Mouse (Mus musculus) forebrain, embryonic 11.5 days (tissue): Measurements from ENCODE around the gene Ugt2a3. TPM values are rescaled to one million over a fixed set of nuclear protein-coding genes. Genes with fewer than 3 reads are reported as not detected.
A peak's percentile ranks its signal among the peaks of the same experiment; 100 is the strongest.
"Not testable (repeated sequence)": the region's sequence is repeated elsewhere in the genome, so short reads cannot be mapped to it uniquely, and the experiment has no call there.

Experiments used
- ATAC-seq: fragments of 200-750 bp; cut with Nextera tagmentation; replicated peaks from 2 replicates; pipeline ENCODE4 v1.8.0; 2017; ENCODE audit warnings: moderate TSS enrichment; ENCODE audit not compliant: low FRiP score
- DNase-seq: peaks from one replicate; pipeline ENCODE4 v3.0.0-alpha.2; 2017; ENCODE audit warnings: low spot score
- H3K27ac ChIP-seq: fragments of 300-500 bp; sonication (generic); 2 replicates; pipeline ENCODE4 v1.5.1; 2014; ENCODE audit warnings: low read depth, low read length
- H3K27me3 ChIP-seq: fragments of 300-500 bp; sonication (generic); 2 replicates; pipeline ENCODE4 v1.6.1; 2014; ENCODE audit warnings: mild to moderate bottlenecking, low read length, mixed read lengths; ENCODE audit not compliant: control insufficient read depth, insufficient read depth
- H3K36me3 ChIP-seq: fragments of 300-500 bp; sonication (generic); 2 replicates; pipeline ENCODE4 v1.6.1; 2014; ENCODE audit warnings: mild to moderate bottlenecking, low read length, moderate library complexity, mixed read lengths; ENCODE audit not compliant: control insufficient read depth, insufficient read depth
- H3K4me1 ChIP-seq: fragments of 300-500 bp; sonication (generic); replicated peaks from 2 replicates; pipeline ENCODE4 v1.6.1; 2014; ENCODE audit warnings: low read length, mixed read lengths; ENCODE audit not compliant: control insufficient read depth, insufficient read depth
- H3K4me2 ChIP-seq: fragments of 300-500 bp; sonication (generic); 2 replicates; pipeline ENCODE4 v1.6.1; 2014; ENCODE audit warnings: low read depth, mild to moderate bottlenecking, low read length, moderate library complexity, mixed read lengths; ENCODE audit not compliant: severe bottlenecking
- H3K4me3 ChIP-seq: fragments of 300-500 bp; sonication (generic); 2 replicates; pipeline ENCODE4 v1.5.1; 2014; ENCODE audit warnings: low read depth, low read length
- H3K9ac ChIP-seq: fragments of 300-500 bp; sonication (generic); 2 replicates; pipeline ENCODE4 v1.6.1; 2014; ENCODE audit warnings: low read length
- H3K9me3 ChIP-seq: fragments of 300-500 bp; sonication (generic); 2 replicates; pipeline ENCODE4 v1.6.1; 2016; ENCODE audit warnings: low read length, mixed read lengths; ENCODE audit not compliant: control insufficient read depth
- WGBS: fragments of 180-500 bp; shearing (Covaris S2); extraction: QIAGEN DNeasy Blood & Tissue Kit; methylation state at CpG from one replicate; pipeline ENCODE4 v1.1.7; 2014; 5-methylcytosine and 5-hydroxymethylcytosine counted together
- polyA plus RNA-seq: library from polyadenylated mRNA; unstranded; fragments of >200 nt; fragmentation: Nextera tagmentation; extraction: Ambion mirVana; gene quantifications from 2 replicates; pipeline ENCODE4 v1.2.1, GENCODE M21; 2014

Gene Ugt2a3
- not detected in 2 replicates for polyA plus RNA-seq

- Histone ChIP-seq H3K36me3 (no peaks in the 10 kb centered on the region), H3K27ac (no peak within 1 kb of the TSS), H3K9ac (no peak within 1 kb of the TSS), H3K9me3 (no peaks in the 10 kb centered on the region), H3K4me2 (no peak within 1 kb of the TSS), H3K4me3 (no peak within 1 kb of the TSS), H3K4me1 (no peaks in the 10 kb centered on the region), H3K27me3 (no peaks in the 10 kb centered on the region)
- no peak for DNase-seq
- ATAC-seq, result no peak
- 82% methylated on average over 11 of the region's 11 CpGs for WGBS
Measured at GRCm38 (mm10) chr5:87336961-87337697, at the start of gene Ugt2a3. Gene Ugt2a3 (minus strand): TSS chr5:87337195.

GRCm38 (mm10) chr5:87380234-87380633 is 43.2 kb upstream of the Ugt2a3 start:
- no peaks in the 10 kb centered on the region for H3K9me3 ChIP-seq
- DNase-seq (no peak), ATAC-seq (no peak)
- H3K4me2 ChIP-seq, result no peak overlapping the region
- H3K36me3 ChIP-seq, result no peaks in the 10 kb centered on the region
- no peak overlapping the region for H3K4me3 ChIP-seq
- H3K27me3 ChIP-seq, result no peaks in the 10 kb centered on the region
- no peaks in the 10 kb centered on the region for H3K4me1 ChIP-seq
- 79% methylated on average over 2 of the region's 2 CpGs for WGBS
- H3K27ac ChIP-seq, result no peak overlapping the region
- H3K9ac ChIP-seq, result no peak overlapping the region

DNA sequence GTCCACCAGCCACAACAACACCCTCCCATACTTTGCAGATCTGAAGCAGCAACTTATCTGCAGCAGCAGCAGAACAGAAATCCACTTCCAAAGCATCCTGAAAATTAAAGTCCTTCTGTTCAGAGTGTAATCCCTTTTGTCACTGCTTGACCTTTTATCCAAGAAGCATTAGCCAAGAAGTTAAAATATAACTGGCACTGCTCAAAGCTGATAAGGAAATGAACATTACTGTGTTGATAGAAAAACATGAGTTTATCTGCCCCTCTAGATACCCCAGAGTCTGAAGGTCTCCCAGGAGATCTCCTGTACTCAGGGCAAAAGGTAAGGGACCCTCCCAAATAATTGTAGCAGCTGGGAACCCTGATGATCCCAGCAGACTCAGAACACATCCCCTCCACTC is 42.8 kb upstream of the Ugt2a3 start:
- no peaks in the 10 kb centered on the region for H3K36me3 ChIP-seq
- no peak for ATAC-seq
- H3K27ac ChIP-seq, result no peak overlapping the region
- no peak overlapping the region for H3K9ac ChIP-seq
- DNase-seq, result no peak
- no peak overlapping the region for H3K4me2 ChIP-seq
- H3K4me3 ChIP-seq, result no peak overlapping the region
- H3K4me1 ChIP-seq, result no peaks in the 10 kb centered on the region
- no peaks in the 10 kb centered on the region for H3K9me3 ChIP-seq
- no peaks in the 10 kb centered on the region for H3K27me3 ChIP-seq

GRCm38 (mm10) chr5:87375874-87376383 is 38.9 kb upstream of the Ugt2a3 start:
- Histone ChIP-seq H3K4me2 (no peak overlapping the region), H3K9me3 (no peaks in the 10 kb centered on the region), H3K36me3 (no peaks in the 10 kb centered on the region), H3K9ac (no peak overlapping the region), H3K27ac (no peak overlapping the region), H3K4me1 (no peaks in the 10 kb centered on the region), H3K27me3 (no peaks in the 10 kb centered on the region), H3K4me3 (no peak overlapping the region)
- ATAC-seq (no peak), DNase-seq (no peak)
- WGBS, result 88% methylated on average over 3 of the region's 3 CpGs

GRCm38 (mm10) chr5:87373502-87373863 is 36.5 kb upstream of the Ugt2a3 start:
- H3K27ac ChIP-seq, result no peak overlapping the region
- no peak for ATAC-seq
- WGBS, result 89% methylated on average over 1 of the region's 1 CpGs
- no peaks in the 10 kb centered on the region for H3K27me3 ChIP-seq
- no peaks in the 10 kb centered on the region for H3K36me3 ChIP-seq
- no peaks in the 10 kb centered on the region for H3K9me3 ChIP-seq
- no peak for DNase-seq
- no peaks in the 10 kb centered on the region for H3K4me1 ChIP-seq
- H3K4me2 ChIP-seq, result no peak overlapping the region
- no peak overlapping the region for H3K9ac ChIP-seq
- H3K4me3 ChIP-seq, result no peak overlapping the region

DNA sequence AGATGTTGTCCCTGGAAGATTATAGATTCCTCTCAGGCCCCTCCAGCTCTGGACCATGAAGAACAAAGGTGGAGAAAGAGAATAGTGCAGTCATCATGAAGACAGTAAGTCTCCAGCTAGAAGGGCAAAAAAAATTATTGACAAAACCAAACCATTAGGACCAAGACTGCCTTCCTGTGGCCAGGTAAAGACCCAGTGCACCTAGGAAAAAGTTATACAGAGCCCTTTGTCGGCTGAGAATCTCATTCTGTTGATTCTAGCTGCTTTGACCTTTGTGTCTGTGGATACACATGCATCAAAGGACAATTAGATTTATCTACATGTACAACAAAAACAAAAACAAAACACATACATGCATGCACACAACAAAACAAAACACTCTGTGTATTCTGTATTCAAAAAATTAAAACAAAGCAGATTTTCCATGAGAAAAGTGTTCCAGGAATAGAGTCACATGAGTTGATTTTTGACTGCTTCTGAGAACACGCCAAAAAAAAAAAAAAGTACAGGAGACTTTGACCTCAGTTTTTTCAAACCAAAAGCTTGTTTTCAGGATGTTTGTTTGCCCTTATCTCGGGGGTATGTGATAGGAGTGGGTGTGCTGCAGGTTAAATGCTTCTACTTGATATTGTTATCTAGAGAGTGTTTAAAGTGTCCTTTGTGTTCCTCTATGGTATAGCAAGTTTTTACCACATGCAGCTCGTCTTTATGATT is 36.0 kb upstream of the Ugt2a3 start:
- H3K36me3 ChIP-seq, H3K4me1 ChIP-seq, H3K4me3 ChIP-seq, H3K27ac ChIP-seq, H3K9ac ChIP-seq, H3K9me3 ChIP-seq, ATAC-seq, H3K4me2 ChIP-seq, DNase-seq, H3K27me3 ChIP-seq: not testable (repeated sequence)
- 73% methylated on average over 4 of the region's 4 CpGs for WGBS

GRCm38 (mm10) chr5:87350350-87350749 is 13.4 kb upstream of the Ugt2a3 start:
- H3K36me3 ChIP-seq, result no peaks in the 10 kb centered on the region
- DNase-seq (no peak), ATAC-seq (0 out of 2 replicates have a peak, but pooled peaks have one; percentile 24)
- no peak overlapping the region for H3K27ac ChIP-seq
- 32% methylated on average over 1 of the region's 1 CpGs for WGBS
- H3K4me2 ChIP-seq, result no peak overlapping the region
- H3K27me3 ChIP-seq, result no peaks in the 10 kb centered on the region
- H3K9me3 ChIP-seq, result no peaks in the 10 kb centered on the region
- no peaks in the 10 kb centered on the region for H3K4me1 ChIP-seq
- H3K9ac ChIP-seq, result no peak overlapping the region
- no peak overlapping the region for H3K4me3 ChIP-seq

DNA sequence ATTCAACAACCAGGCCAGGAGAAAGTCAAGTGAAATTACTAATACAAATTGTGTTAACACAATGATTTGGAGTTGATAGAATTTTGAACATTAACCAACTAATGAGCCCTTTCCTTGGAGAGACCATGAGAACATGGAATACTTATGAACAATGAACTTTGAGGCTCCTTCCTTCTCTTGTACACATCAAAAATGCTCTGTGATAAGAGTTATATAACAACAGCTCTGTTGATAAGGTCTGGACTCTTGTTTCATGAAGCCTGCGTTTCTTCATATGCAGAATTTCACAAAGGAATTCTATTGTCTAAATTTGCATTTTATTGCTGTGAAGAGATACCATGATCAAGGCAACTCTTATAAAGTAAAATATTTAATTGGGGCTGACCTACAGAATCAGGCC is 12.2 kb upstream of the Ugt2a3 start:
- not testable (repeated sequence) for H3K4me3 ChIP-seq, H3K9me3 ChIP-seq, H3K4me2 ChIP-seq, ATAC-seq, H3K27ac ChIP-seq, H3K4me1 ChIP-seq, DNase-seq, H3K36me3 ChIP-seq, H3K27me3 ChIP-seq, H3K9ac ChIP-seq
- 86% methylated on average over 1 of the region's 1 CpGs for WGBS
